In the genomic region with DNA sequence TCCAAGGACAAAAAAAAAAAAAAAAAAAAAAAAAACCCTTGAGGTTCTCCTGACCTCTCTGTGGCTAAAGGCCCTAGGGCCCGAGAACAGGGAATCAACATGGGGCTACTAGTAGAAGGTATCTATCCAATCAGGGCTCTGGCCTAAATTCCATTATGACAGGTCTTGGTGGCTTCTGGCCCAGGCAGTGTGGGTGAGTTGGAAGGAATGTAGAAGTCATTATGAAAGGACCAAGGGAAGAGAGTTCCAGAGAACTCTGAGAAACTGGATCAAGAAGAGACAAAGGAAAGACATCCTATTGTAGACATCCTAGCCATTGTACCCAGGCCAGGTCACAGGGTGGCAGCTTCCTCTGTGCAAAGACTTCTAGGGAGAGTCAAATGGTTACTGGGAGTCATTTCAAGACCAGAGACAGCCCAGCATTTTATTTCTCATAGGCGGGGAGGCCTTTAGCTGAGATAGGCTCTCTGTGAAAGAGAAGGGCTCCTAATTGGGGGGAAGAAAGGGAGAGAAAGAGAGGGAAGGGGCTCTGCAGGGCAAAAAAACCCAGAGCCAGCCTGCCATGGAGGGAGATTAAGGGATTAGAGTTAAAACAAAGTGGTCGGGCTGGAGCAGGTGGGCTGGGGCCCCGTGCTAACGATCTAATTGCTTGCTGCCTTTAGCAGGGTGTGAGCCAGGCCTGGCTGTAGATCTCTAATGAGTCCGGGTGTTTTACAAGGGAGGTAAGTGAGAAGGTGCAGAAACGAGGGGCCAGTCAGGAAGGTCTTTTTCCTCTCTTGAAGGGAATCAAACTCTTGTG, we compare ENCODE assay signal across 14 mouse cellular contexts. TPM values are rescaled to one million over a fixed set of nuclear protein-coding genes. Genes with fewer than 3 reads are reported as not detected.
DNase-seq lines count a peak whose midpoint lies in the region; ATAC-seq lines count a peak whose summit lies in the region.
"Had no signal": no experiment of that assay in that cellular context is flagged by ENCODE, and none has a peak within 500 bp of the region (broad histone marks: within the 10 kb centered on the region; RNA-seq: fewer than 3 reads in every experiment).

No protein-coding gene starts in this region.

- intact Hi-C loops in heart, postnatal 10 days (cut with DNase I) = no loop called here

- H3K27ac ChIP-seq in neural tube, embryonic 11.5 days (ENCODE audit: low read depth, low read length) = peak overlapping the region; percentile 40; the same call in 1 of the 2 replicates
- H3K27ac ChIP-seq in forebrain, embryonic 11.5 days (ENCODE audit: low read depth, low read length) = peak overlapping the region; percentile 82
- H3K27ac ChIP-seq in hindbrain, embryonic 16.5 days (ENCODE audit: low read depth, low read length) = peak overlapping the region; percentile 71
- H3K27ac ChIP-seq: embryonic facial prominence, embryonic 12.5 days had no signal

- no peaks in the 10 kb centered on the region; the same call in 1 of the 2 replicates for H3K27me3 ChIP-seq in neural tube, embryonic 11.5 days (ENCODE audit: control insufficient read depth, insufficient read depth, low read length)
- peaks cover 8% of the 10 kb centered on the region for H3K27me3 ChIP-seq in forebrain, embryonic 11.5 days (ENCODE audit: control insufficient read depth, insufficient read depth, low read length)
- H3K27me3 ChIP-seq in hindbrain, embryonic 16.5 days (replicated peaks; ENCODE audit: control insufficient read depth, insufficient read depth, low read length) = no peaks in the 10 kb centered on the region

- H3K9ac ChIP-seq in neural tube, embryonic 11.5 days (ENCODE audit: low read length) = no peak overlapping the region
- H3K9ac ChIP-seq in forebrain, embryonic 11.5 days (ENCODE audit: low read length) = peak overlapping the region; percentile 7
- 0 out of 2 replicates have a peak overlapping the region, but pooled peaks have one; percentile 13 for H3K9ac ChIP-seq in hindbrain, embryonic 16.5 days (ENCODE audit: low read depth, low read length)
- H3K9ac ChIP-seq: embryonic facial prominence, embryonic 12.5 days had no signal

- ATAC-seq in neural tube, embryonic 11.5 days (ENCODE audit: insufficient read depth, low FRiP score, low TSS enrichment) = no peak
- ATAC-seq in forebrain, embryonic 11.5 days (replicated peaks; ENCODE audit: low FRiP score) = peak; percentile 25; the same call in 1 of the 2 replicates
- ATAC-seq in hindbrain, embryonic 16.5 days = no peak

- H3K36me3 ChIP-seq in neural tube, embryonic 11.5 days (ENCODE audit: control insufficient read depth, insufficient read depth, low read length) = 0 out of 2 replicates have a peak, but pooled peaks cover 4% of the 10 kb centered on the region
- H3K36me3 ChIP-seq in forebrain, embryonic 11.5 days (ENCODE audit: control insufficient read depth, insufficient read depth, low read length) = no peaks in the 10 kb centered on the region; the same call in none of the 2 replicates
- no peaks in the 10 kb centered on the region for H3K36me3 ChIP-seq in hindbrain, embryonic 16.5 days (ENCODE audit: control insufficient read depth, insufficient read depth, low read length)
- H3K36me3 ChIP-seq: embryonic facial prominence, embryonic 12.5 days had no signal

- no peak for DNase-seq in neural tube, embryonic 11.5 days (ENCODE audit: low spot score)
- DNase-seq in neural tube, embryonic 10.5 days (ENCODE audit: extremely low spot score, low spot score) = no peak
- DNase-seq in forebrain, embryonic 11.5 days (ENCODE audit: low spot score) = peak; percentile 84
- peak; percentile 68 for DNase-seq in retina, postnatal 1 day
- no peak for DNase-seq in adrenal gland, postnatal 4 days (ENCODE audit: low spot score in 2 of 2)
- DNase-seq in adrenal gland, postnatal 25 days = no peak
- DNase-seq in heart, postnatal 10 days = no peak
- DNase-seq: kidney, postnatal 36 days; lung, adult 2 months had no signal

- no peak overlapping the region for H3K4me3 ChIP-seq in neural tube, embryonic 11.5 days (ENCODE audit: low read depth, low read length)
- no peak overlapping the region for H3K4me3 ChIP-seq in forebrain, embryonic 11.5 days (ENCODE audit: low read depth, low read length)
- no peak overlapping the region for H3K4me3 ChIP-seq in hindbrain, embryonic 16.5 days (ENCODE audit: low read length)
- H3K4me3 ChIP-seq: embryonic facial prominence, embryonic 12.5 days had no signal

- no peaks in the 10 kb centered on the region for H3K9me3 ChIP-seq in neural tube, embryonic 11.5 days (ENCODE audit: control insufficient read depth, low read length)
- no peaks in the 10 kb centered on the region for H3K9me3 ChIP-seq in forebrain, embryonic 11.5 days (ENCODE audit: control insufficient read depth, low read length)
- H3K9me3 ChIP-seq in hindbrain, embryonic 16.5 days (ENCODE audit: control insufficient read depth, low read length) = no peaks in the 10 kb centered on the region
- H3K9me3 ChIP-seq: embryonic facial prominence, embryonic 12.5 days had no signal

- WGBS in neural tube, embryonic 11.5 days = 23% methylated on average over 7 of the region's 7 CpGs
- 5% methylated on average over 7 of the region's 7 CpGs for WGBS in forebrain, embryonic 11.5 days
- 20% methylated on average over 7 of the region's 7 CpGs for WGBS in hindbrain, embryonic 16.5 days

- H3K4me1 ChIP-seq in neural tube, embryonic 11.5 days (ENCODE audit: control insufficient read depth, insufficient read depth, low read length) = peaks cover 71% of the 10 kb centered on the region
- H3K4me1 ChIP-seq in forebrain, embryonic 11.5 days (replicated peaks; ENCODE audit: control insufficient read depth, insufficient read depth, low read length) = peaks cover 67% of the 10 kb centered on the region
- peaks cover 43% of the 10 kb centered on the region for H3K4me1 ChIP-seq in hindbrain, embryonic 16.5 days (ENCODE audit: control insufficient read depth, insufficient read depth, low read depth, low read length)
- H3K4me1 ChIP-seq: embryonic facial prominence, embryonic 12.5 days had no signal

- H3K4me2 ChIP-seq in neural tube, embryonic 11.5 days (ENCODE audit: low read depth) = no peak overlapping the region
- 0 out of 2 replicates have a peak overlapping the region, but pooled peaks have one; percentile 1 for H3K4me2 ChIP-seq in forebrain, embryonic 11.5 days (ENCODE audit: low read depth, low read length, severe bottlenecking)
- no peak overlapping the region for H3K4me2 ChIP-seq in hindbrain, embryonic 16.5 days (ENCODE audit: low read length)
- H3K4me2 ChIP-seq: embryonic facial prominence, embryonic 12.5 days had no signal

RNA-seq across cellular contexts. Expression of a gene that starts 21.5 kb away (rescaled TPM):
- polyA plus RNA-seq in neural tube, embryonic 11.5 days (2014; fragmentation: Nextera tagmentation; extraction: Ambion mirVana) = 0.27 and 1.2 TPM in 2 replicates
- 0.36 TPM in 1 of 2 replicates, not detected in the other for polyA plus RNA-seq in forebrain, embryonic 11.5 days (2014; fragmentation: Nextera tagmentation; extraction: Ambion mirVana)
- polyA plus RNA-seq in hindbrain, embryonic 16.5 days (2015; fragmentation: Nextera tagmentation; extraction: Ambion mirVana) = 0.52 and 0.99 TPM in 2 replicates
- 1 to 10 TPM; 2.2 to 3.8 TPM for total RNA-seq in adrenal gland, postnatal 4 days (2021)
- total RNA-seq in adrenal gland, postnatal 25 days (2021) = 4.0 and 4.4 TPM in 2 replicates
- total RNA-seq in heart, postnatal 10 days (2021) = not detected
- total RNA-seq: heart, adult 8-10 months; left cerebral cortex, postnatal 36 days; megakaryocyte-erythroid progenitor cell, adult 5-6 weeks had no signal

RNA-seq across cellular contexts. Expression of a gene that starts 54.0 kb away (rescaled TPM):
- polyA plus RNA-seq in neural tube, embryonic 11.5 days (2014; fragmentation: Nextera tagmentation; extraction: Ambion mirVana) = not detected in 2 replicates
- 0.16 TPM in 1 of 2 replicates, not detected in the other for polyA plus RNA-seq in forebrain, embryonic 11.5 days (2014; fragmentation: Nextera tagmentation; extraction: Ambion mirVana)
- polyA plus RNA-seq in hindbrain, embryonic 16.5 days (2015; fragmentation: Nextera tagmentation; extraction: Ambion mirVana) = not detected in 2 replicates
- 1 to 10 TPM in 1 of 2 experiments, under 1 TPM in 1; 0.65 to 1.4 TPM for total RNA-seq in adrenal gland, postnatal 4 days (2021)
- 1.6 and 2.5 TPM in 2 replicates for total RNA-seq in adrenal gland, postnatal 25 days (2021)
- under 1 TPM in 1 of 2 experiments, not detected in 1; 0.29 TPM for total RNA-seq in heart, postnatal 10 days (2021)
- total RNA-seq: megakaryocyte-erythroid progenitor cell, adult 5-6 weeks had no signal
- polyA plus RNA-seq: embryonic facial prominence, embryonic 12.5 days had no signal

Comparison
In these comparisons a context has a peak if more than half of its experiments do, and no peak if none do; other contexts are left out.
1. DNase-seq: peak in forebrain, embryonic 11.5 days (single experiment) and retina, postnatal 1 day (single experiment); none in neural tube, embryonic 11.5 days (single experiment), neural tube, embryonic 10.5 days (single experiment), adrenal gland, postnatal 4 days (0 of 2), adrenal gland, postnatal 25 days (single experiment) and heart, postnatal 10 days (0 of 2).
2. Peak in every context shown above with its lines, with median percentiles within 50 percentile points of each other: H3K27ac ChIP-seq.